Mouse (Mus musculus): ENCODE measurements around the gene Atoh8.

Gene Atoh8

DNA sequence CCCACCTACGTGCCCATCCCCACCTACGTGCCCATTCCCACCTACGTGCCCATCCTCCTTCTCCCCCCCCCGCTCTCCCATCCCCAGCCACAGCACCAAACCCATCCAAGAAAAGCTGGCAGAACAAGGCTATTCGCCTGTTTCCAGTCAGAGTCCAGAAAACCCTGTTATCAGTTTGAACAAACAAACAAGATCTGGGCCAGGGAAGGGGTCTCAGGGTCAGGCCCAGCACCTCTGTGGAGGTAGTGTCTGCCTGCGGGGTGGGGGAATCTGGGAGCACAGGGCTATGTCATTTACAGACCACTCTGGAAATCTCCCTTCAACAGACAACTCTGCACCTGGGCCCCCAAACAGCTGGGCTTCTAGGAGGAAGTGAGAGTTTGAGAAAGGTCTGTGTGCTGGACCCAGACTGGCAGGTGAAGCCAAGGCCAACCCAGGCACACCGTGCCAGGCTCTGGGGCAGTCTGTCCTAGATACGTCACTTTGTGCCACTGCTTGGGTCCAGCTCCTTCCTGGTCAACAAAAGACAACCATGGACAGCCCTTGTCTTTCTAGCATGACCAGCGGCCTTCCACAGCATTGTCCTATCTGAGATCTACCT is 7.6 kb downstream of the Atoh8 start:
- DNase-seq (ENCODE audit: low spot score in 2 of 2), result no peak

DNA sequence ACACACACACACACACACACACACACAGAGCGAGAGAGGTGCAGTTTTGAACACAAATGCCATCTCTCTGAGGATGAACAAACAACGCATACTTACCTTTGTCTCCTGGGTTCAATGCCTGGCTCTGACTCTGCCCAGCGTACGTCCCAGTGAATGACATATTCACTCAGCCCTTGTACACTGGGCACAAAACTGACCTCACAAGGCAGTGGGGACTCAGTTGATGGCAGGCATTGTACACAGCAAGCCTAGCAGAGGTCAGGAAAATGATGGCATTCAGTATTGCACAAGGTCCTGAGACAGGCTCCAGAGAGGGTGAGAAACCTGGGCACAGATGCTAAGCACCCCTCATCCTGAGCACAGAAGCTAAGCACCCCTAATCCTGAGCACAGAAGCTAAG is 8.4 kb downstream of the Atoh8 start:
- no peak for DNase-seq (ENCODE audit: low spot score in 2 of 2)

DNA sequence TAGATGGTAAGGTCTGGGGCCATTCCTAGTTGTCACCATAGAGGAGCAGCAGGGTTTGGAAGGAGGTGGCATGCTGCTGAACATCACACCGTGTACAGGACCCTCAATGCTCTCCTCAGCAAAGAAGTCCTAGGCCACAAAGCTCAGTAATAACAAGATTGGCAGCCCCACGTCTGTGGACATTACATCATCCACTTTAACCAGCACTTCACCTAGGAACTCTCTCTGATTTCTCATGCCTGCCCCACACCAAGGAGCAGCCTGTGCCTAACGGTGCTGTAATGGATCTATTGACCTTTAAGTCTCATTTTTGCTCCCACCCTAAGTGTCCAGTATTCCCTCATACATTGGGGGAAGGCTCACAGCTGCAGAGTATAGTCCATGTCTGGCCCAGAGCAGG is 9.7 kb downstream of the Atoh8 start:
- no peak for DNase-seq (ENCODE audit: low spot score in 2 of 2)

DNA sequence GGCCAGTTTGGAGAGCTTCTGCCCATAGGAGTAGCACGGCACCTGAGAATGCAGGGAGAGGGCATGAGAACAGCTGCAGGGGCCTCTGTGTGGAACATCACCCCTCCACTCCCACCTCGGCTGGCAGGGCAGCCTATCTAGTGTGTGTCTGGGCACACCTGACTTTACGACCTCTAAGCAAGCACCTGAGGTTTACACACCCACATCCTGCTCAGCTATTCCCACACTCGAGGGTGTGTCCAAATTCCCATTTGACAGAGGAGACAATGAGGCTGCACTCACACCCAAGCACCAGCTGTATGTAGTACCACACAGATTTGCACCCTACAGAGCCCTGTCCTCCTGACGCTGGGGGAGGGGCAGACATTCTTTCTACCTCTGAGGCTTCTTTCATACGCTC is 11.5 kb downstream of the Atoh8 start:
- no peak for DNase-seq (ENCODE audit: low spot score in 2 of 2)

DNA sequence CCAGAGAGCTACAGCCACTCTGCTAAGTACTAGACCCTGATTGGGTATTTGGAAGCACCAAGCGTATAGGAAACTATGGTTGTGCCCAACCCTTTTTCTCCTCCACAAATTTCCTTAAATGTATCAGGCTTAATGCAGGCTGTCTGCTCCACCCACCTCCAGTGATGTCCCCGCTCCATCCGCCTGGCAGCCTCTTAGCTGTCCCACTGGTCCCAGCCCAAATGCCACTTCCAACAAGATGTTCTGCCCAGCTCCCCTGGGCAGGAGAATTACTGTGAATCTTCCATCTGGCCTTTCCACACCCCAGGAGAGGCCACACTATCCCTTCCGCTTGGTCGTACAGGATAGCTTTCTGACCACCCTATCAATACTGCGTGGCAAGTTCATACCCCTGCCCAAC is 12.5 kb downstream of the Atoh8 start:
- DNase-seq (ENCODE audit: low spot score in 2 of 2), result no peak

DNA sequence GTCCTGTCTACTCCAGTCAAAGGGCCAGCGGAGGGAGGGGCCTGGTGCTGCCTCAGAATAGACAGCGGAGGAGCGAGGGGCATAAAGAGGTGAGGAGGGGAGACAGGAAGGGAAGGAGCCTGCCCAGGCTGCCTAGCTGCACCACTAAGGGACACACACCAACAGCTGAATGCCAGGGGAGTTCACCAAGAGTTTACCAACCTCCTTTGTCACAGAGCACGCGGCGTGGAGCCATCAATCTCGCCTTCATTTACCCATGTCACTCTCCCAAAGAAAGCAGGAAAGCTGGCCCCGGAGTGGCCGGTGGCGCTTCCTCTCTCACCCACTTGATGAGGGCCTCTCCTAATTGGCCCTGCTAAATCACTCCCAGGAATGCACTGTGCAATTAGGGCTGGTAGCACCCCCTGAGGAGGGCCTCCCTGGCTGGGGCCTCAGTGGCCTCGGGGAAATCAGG is 13.1 kb downstream of the Atoh8 start:
- no peak for DNase-seq (ENCODE audit: low spot score in 2 of 2)

DNA sequence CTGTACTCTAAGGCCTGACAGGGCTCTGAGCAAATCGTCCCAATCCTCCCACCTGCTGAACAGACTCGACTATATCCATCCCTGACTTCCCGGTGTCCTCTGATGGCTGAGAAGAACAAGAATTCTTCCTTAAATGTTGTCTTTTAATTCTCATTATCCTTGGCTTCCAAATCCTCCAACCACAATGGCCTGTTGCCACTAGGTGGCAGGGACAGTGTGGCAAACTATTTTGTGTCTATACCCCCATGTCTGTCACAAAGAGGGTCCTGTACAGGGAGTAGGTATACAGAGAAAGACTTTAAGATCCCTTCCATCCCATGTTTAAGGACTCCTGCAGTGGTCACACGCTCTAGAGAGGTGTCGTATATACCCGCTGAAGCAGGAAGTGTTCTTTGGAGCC is 14.1 kb downstream of the Atoh8 start:
- DNase-seq (ENCODE audit: low spot score in 2 of 2), result no peak

DNA sequence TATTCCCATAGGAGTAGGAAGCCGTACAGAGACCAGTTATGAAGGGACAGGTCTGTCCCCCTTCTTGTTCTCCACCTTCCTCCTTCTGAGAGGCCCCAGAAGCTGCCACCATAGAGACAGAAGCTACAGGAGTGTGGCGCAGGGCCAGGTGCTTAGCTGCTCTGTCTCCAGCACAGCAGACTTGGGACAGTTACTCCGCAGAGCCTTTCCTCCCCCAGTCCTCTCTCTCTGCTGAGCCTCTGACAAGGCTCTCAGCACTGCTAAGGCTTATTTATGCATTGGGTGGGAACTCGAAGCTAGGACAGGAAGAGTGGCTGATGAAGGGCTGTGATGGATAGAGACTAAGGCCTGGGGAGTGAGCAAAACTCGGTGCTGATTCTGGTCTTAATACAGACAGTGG is 15.8 kb downstream of the Atoh8 start:
- DNase-seq (ENCODE audit: low spot score in 2 of 2), result no peak

DNA sequence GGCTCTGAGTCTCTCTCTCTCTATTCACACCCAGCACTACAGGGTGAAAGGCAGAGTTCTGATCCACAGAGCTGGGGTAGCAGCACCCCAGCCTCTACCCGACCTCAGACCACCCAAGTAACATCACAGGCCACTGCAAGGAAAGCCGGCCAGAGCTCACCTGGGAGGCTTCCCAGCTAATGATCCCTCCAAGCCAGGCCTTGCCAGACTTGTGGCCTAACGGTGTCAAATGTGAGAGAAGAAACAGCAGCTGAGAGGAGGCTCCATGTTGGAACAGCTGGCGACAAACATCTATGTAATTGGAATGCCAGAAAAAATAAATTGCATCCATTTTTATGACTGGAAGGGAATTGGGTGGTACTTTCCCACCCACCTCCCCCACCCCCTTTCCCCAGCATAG is 17.1 kb downstream of the Atoh8 start:
- no peak for DNase-seq (ENCODE audit: low spot score in 2 of 2)

DNA sequence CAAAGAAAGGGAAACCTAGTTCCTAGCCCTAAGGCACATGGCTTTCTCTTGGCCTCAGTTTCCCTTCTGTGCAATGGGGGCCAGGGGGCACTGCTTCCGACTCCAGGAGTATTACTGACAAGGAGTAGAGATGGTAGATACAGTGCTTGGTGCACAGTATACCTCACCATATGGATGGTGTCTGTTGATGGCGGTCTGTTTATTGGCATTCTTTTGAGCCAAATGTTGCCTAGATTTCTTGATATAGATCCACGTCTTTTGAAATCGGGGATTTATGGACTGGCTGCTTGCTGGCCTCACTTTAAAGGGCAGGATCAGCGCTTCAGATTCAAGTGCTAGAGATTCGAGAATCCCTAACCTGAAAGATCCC is 18.0 kb downstream of the Atoh8 start:
- DNase-seq (ENCODE audit: low spot score in 2 of 2), result no peak

DNA sequence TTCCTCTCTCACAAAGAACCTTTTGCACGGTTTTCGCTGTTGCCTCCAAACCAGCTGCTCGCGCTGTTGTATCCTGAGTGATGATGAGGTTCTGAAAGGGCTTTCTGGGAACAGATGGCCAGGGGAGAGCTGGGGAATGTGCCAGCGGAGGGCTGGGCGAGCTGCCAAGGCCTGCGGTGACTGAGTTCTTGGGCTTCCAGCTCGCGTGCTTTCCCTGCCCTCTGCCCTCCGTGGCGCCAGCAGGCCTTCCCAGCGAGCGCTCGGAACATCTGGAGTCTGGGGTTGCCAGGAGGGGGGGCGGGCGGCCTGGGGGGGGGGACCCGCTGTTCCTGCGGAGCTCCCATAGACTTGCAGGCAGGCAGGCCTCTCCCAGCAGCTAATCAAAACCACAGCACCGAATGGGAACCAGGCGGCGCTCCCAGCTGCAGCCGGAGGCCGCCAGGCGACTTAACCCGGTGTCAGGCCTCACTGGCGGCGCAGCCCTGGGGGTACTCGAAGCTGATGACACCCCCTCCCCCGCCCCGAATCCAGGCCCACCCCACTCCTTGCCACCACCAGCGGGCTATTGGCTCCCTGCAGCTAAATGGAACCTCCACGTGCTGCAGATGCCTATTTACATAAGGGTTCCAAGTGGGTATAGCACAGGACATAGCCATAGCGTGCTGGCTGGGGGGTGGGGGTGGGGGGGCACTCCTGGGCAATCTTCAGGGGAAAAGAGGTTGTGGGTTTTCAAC is 18.5 kb downstream of the Atoh8 start:
- peak; percentile 97 for DNase-seq (ENCODE audit: low spot score in 2 of 2)

DNA sequence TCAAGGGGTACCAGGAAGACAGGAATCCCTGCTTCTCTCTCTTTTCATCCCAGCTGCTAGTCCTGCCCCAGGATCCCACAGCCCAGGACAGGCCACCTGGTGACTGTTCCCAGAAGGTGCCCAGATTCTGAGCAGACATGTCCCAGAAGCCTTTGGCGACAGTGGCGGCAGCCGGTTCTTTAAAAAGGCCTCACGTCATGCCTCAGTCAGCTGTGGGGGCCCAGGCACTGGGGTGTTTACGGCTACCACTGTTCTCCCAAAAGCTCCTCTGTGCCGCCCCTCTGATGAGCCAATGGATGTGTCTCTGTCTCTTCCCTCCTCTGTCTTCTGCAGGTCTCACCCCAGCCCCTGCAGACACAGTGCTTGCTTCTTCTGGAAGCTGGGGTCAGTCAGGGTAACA is 19.8 kb downstream of the Atoh8 start:
- no peak for DNase-seq (ENCODE audit: low spot score in 2 of 2)

DNA sequence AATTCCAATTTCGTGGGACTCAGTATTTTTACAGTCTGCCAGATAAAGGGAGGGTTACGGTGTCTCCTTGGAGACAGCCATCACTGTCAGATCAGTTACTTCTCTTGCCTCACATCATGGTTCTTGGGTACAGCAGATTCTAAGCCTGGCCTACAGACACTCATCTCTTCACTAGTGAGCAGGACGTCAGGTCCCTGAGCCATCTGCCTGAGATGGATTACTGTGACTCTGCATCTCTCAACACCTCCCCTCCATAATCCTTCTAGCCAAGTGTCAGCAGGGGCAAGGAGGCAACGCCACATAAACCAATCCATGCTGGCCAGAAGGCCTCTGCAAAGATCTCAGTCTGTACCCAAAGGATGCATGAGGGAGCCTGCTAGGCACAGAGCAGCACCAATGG is 24.0 kb downstream of the Atoh8 start:
- DNase-seq (ENCODE audit: low spot score in 2 of 2), result no peak

DNA sequence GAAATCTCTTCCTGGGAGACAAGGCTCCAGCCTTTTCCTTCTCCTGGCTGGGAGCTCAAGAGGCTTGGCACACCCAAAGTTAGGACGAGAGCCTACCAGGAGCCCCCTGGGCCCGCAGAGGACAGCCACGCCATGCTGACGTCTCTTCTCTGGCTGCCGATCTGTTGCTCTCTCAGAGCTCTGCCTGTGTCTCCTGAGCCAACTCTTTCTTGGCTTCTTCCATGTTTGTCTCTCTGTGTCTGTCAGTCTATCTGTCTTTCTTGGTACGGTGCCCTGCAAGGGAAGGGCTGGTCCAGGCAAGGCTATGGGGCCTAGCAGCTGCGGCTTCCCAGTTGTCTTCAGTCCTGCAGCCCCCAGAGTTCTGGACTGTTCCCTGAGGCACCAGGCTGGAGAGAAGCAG is 24.6 kb downstream of the Atoh8 start:
- DNase-seq (ENCODE audit: low spot score in 2 of 2), result no peak

DNA sequence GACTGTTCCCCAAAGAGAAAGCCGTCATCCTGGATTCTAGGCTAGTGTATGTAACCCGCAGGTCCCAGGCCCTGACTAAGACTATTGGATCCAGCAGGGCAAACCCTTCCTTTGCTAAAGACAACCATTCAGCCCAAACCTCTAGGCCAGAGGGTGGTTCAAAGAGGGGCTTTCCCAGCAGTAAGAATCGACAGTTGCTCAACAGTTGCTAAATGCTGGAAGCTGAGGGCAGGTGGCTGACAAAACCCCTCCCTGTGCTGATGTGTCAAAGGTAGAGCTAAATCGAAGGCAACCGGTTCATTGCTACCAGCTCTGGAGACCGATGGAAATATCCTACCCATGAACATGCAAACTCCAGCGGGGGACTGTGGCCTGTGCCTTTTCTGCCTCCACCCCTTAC is 25.6 kb downstream of the Atoh8 start:
- DNase-seq (ENCODE audit: low spot score in 2 of 2), result no peak

DNA sequence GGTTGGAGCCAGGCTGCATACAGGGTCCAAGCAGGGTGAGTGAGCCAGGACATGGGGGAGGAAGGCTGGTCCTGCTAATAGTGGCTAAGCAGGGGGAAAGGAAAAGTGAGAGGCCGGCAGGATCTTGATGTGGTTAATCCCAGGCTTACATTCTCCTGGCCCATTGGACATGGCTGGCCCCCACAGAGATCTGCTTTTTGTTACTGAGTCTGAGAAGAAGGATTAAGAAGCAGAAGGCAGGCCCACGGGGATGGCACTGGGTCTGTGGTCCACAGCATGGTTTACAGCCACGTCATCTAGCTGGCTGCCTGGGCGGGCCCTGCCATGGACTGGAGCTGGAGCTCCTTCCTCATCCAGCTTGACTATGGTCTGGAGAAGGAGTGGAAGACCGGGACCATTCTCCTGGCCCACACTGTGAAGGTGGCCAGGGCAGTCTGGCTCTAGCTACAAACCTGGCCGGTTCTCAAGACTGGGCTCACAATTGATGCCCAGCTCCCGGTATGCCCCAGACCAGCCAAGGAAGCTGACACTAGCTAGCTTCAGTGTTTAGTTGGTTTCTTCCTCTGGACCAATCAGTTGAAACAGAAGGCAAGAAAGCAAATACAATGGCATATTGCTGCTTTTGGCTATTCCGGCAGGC is 26.9 kb downstream of the Atoh8 start:
- no peak for DNase-seq (ENCODE audit: low spot score in 2 of 2)

DNA sequence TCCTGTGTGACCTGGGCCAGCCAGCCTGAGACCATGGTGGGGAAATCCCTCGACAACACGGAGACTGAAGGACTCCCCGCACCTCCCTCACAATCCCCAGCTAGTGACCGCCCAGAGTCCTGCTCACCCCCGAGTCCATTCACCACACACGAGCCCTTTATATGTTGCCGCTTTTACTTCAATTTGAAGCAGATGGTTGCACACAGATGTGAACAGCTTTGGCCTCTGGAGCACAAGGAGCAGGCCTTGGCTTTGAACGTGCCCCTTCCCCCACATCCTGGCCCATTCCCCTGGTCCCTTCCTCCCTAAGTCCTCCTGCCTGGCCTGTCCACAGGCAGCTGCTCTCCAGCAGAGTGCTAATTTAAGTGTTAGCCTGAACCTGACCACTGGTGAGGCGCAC is 29.4 kb downstream of the Atoh8 start:
- no peak for DNase-seq (ENCODE audit: low spot score in 2 of 2)

DNA sequence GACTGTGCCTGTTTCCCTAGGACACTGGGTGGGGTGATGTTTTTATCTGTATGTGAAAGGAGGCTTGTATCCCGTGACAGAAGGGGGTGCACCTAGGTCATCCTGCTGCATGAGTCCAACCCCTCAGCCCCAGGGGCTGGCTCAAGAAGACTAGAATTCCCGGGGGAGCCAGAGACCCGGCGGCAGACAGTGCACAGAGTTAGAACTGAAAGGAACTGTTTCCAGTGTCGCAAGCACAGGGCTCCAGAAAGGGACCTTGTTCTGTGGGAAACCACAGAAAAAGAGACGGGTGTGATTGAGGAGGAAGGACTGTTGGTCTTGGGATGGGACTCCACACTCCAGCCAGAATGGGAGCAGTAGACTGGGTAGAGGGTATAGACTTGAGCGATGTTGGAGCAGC is 30.5 kb downstream of the Atoh8 start:
- DNase-seq (ENCODE audit: low spot score in 2 of 2), result no peak

DNA sequence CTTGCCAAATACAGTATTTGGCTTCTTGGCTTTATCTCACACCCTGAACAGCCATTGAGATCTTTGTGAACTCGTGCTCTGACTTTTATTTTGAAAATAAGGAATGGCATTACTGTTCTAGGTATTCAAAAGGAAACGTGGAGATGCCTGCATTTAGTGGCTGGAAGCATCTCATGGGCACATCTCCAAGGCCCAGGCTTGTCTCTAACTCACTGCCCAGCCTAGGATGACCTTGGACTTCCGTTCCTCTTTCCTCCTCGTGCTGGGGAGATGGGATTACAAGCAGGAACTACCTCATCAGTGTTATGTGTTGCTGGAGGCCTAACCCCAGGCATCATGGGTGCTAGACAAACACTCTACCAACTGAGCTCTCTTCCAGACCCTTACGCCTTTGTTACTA is 32.1 kb downstream of the Atoh8 start:
- no peak for DNase-seq (ENCODE audit: low spot score in 2 of 2)

DNA sequence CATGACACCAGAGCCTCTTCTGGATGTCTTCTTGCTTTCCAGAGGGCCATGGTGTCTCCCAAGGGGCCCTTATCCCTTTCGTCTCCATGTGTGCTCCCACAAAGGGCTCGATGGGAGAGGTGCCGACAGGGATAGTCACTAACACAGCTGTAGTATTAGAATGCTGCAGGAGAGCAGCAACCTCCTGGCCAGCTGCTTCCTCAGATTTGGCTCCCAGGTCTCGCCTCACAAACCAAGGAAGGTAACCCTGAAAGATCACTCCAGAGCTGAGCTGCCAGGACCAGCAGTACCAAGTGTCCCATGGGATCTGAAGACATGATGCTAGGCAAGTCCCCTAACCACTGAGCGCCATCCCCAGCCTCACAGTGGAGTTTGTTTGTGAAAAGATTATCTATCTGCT is 32.6 kb downstream of the Atoh8 start:
- no peak for DNase-seq (ENCODE audit: low spot score in 2 of 2)

DNA sequence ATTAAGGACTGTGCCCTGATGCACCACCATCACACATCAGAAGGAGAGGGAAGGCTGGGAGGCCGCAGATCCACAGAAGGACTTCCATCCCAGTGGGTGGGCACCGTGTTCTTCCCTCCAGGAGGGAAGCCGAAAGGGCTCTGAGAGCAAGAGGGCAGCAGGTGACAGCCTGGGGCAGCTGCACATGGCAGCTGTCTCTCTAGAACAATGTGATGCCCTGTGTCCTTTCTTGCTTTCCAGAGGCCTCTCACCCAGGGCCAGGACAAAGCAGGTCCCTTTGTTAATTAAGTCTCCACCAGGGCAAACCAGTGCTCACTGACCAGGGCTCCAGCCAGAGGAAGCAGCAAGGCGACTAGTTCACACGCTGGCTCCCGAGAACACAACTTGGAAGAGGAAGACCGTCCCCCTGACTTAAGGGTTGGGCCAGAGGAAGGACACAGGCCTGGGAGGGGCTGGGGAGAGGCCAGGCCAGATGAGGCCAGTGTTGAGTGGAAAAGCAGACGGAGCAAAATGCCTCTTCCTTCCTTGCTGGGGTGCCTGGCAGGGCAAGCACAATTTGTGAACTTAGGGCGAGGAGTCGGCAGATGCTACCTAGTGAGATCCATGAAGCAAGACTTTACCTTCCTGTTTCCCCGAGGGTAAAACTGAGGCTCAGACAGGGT is 34.7 kb downstream of the Atoh8 start:
- DNase-seq (ENCODE audit: low spot score in 2 of 2), result no peak

DNA sequence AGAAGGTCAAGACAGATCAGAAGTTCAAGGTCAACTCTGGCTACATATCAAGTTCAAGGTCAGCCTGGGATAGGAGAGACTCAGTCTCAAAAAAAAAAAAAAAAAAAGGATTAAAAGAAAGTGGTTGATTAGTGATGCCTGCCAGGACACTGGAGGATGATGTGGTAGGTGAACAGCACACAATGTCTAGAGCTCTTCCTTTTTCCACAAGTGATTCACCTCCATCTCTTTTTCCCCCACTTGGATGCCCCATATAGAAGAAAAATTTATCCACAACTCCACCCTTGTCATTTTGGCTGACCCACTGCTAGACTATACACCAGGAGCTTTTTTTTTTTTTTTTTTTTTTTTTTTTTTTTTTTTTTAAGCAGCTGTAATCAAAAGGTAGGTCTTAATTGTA is 37.9 kb downstream of the Atoh8 start:
- DNase-seq (ENCODE audit: low spot score in 2 of 2), result no peak

DNA sequence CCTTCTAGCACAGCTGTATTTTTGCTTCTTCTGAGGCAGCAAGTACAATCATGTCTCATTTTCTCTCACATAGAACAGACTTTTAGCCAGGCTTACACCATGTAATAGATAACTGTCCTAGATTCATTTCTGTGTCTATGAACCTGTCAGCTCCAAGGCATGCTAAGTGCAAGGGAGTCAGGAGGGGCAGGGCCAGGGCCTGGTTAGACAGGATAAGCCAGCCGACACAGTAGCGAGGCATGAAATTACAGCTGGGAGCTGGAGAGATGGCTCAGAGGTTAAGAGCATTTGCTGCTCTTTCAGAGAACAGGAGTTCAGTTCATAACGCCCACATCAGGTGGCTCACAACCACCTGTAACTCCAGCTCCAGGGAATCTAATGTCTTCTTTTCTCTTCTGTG is 38.7 kb downstream of the Atoh8 start:
- no peak for DNase-seq (ENCODE audit: low spot score in 2 of 2)

All from frontal cortex, postnatal 14 days (tissue).